Mouse (Mus musculus): ENCODE measurements around the gene Zscan4-ps3.
"Not testable (repeated sequence)": the region's sequence is repeated elsewhere in the genome, so short reads cannot be mapped to it uniquely, and the experiment has no call there.

The Zscan4-ps3 gene

DNA sequence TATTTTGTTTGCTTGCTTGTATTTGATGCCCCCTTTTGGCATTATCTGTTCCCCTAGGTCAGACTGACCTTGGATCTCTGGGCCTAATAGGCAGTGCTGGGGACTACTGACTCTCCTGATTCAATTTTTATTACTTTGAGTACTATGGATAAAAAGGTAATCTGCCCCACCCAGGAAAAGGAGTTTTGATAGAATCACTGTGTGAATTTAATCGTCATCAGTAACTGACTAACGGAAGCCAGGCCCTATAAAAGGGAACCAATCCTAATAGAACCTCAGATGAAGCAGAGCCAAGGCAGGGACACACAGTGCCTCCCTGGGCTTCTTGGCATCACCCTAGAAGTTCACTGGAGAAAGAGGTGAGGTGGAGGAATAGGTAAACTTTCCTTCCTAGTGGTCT is at the start of gene Zscan4-ps3:
TSS of gene Zscan4-ps3 (plus strand) at position 301 of the 400 bp plus-strand sequence.
- not testable (repeated sequence) for DNase-seq

DNA sequence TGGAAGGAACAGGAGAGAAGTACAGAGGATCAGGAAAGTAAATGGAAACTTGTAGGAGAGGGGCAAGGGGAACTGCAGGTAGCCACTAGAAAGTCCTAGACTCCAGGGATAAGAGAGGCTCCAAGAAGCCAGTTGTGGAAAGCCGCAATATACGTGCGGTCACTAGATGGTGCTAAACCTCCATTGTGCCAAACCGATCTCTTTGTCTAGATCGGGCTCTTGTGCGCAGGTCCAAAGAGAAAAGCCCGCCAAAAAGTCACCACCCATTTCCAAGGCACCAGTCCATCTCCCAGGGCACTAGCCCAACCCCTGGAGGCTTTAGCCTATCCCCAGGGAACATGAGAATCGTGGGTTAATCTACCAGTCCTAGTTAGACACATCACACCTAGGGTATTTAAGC is 8.0 kb downstream of the Zscan4-ps3 start:
- DNase-seq, result peak in 1 of 2 experiments; percentile 1

Measured in cerebellum, adult 18-20 months (tissue).